Mouse (Mus musculus): Measurements from ENCODE around the gene 4931409K22Rik.
"Not testable (repeated sequence)": the region's sequence is repeated elsewhere in the genome, so short reads cannot be mapped to it uniquely, and the experiment has no call there.

4931409K22Rik gene

GRCm38 (mm10) chr5:24592471-24593160, 36.0 kb upstream of the 4931409K22Rik start:
- DNase-seq: peak; percentile 26

GRCm38 (mm10) chr5:24591796-24592470, 35.3 kb upstream of the 4931409K22Rik start:
- DNase-seq: no peak

- DNase-seq: peak; percentile 55
These were observed 34.7 kb upstream of the 4931409K22Rik start for GRCm38 (mm10) chr5:24591268-24591721.

- no peak for DNase-seq
These were observed 33.2 kb upstream of the 4931409K22Rik start for GRCm38 (mm10) chr5:24589511-24590500.

GRCm38 (mm10) chr5:24587200-24587577, 30.6 kb upstream of the 4931409K22Rik start:
- peak; percentile 78 for DNase-seq

- DNase-seq: peak; percentile 89
These were observed 30.1 kb upstream of the 4931409K22Rik start, which contains the start of gene Chpf2 for GRCm38 (mm10) chr5:24586547-24587199. TSS of gene Chpf2 (plus strand) at chr5:24586741.

- DNase-seq: no peak
These were observed 29.5 kb upstream of the 4931409K22Rik start for GRCm38 (mm10) chr5:24586106-24586505.

- no peak for DNase-seq
These were observed 21.7 kb upstream of the 4931409K22Rik start for GRCm38 (mm10) chr5:24578109-24578963.

- peak; percentile 97 for DNase-seq
These were observed 20.7 kb upstream of the 4931409K22Rik start, which contains the start of gene Abcf2 for GRCm38 (mm10) chr5:24577183-24577929. TSS of gene Abcf2 (minus strand) at chr5:24577467.

GRCm38 (mm10) chr5:24576801-24577182, 20.2 kb upstream of the 4931409K22Rik start:
- peak; percentile 39 for DNase-seq

GRCm38 (mm10) chr5:24575948-24576347, 19.3 kb upstream of the 4931409K22Rik start:
- no peak for DNase-seq

- DNase-seq: not testable (repeated sequence)
These were observed 1.3 kb downstream of the 4931409K22Rik start for GRCm38 (mm10) chr5:24555335-24555734.

GRCm38 (mm10) chr5:24553621-24554244, 2.9 kb downstream of the 4931409K22Rik start:
- no peak for DNase-seq

- no peak for DNase-seq
These were observed 5.3 kb downstream of the 4931409K22Rik start for GRCm38 (mm10) chr5:24551317-24551688.

- peak; percentile 31 for DNase-seq
These were observed 5.9 kb downstream of the 4931409K22Rik start for GRCm38 (mm10) chr5:24550598-24551316.

- no peak for DNase-seq
These were observed 14.0 kb downstream of the 4931409K22Rik start for GRCm38 (mm10) chr5:24542643-24543042.

GRCm38 (mm10) chr5:24541144-24541569, 15.5 kb downstream of the 4931409K22Rik start:
- DNase-seq: no peak

- DNase-seq: peak; percentile 45
These were observed 16.0 kb downstream of the 4931409K22Rik start, which contains the start of gene Asb10 for GRCm38 (mm10) chr5:24540387-24541143. TSS of gene Asb10 (minus strand) at chr5:24540978.

Measured in liver (tissue).